Mouse (Mus musculus): ENCODE measurements around the gene Sh3bgrl2. TPM values are rescaled to one million over a fixed set of nuclear protein-coding genes. Genes with fewer than 3 reads are reported as not detected.

Sh3bgrl2 gene
- total RNA-seq, 2 experiments from 2014 or later: 27.4 to 27.6 TPM

DNA sequence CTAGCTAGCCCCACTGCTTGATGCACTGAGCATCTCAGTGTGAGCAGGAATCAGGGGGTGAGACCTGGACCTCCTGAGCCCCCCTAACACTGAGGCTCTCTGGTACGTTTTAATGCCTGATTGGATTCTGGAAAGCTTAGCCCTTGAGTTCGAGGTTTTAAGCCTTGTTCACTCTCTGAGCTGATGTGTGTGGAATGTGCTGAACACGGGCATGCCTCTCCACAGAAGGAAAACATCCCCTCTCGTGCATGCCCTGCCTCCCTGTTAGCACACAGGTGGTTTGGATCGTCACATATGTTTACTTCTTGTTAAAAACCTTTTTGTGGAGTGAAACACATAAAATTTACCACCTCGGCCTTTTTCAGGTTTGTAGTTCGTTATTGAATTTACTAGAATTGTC, 34.6 kb downstream of the Sh3bgrl2 start:
- no peak for DNase-seq (ENCODE audit: low spot score in 2 of 2)

DNA sequence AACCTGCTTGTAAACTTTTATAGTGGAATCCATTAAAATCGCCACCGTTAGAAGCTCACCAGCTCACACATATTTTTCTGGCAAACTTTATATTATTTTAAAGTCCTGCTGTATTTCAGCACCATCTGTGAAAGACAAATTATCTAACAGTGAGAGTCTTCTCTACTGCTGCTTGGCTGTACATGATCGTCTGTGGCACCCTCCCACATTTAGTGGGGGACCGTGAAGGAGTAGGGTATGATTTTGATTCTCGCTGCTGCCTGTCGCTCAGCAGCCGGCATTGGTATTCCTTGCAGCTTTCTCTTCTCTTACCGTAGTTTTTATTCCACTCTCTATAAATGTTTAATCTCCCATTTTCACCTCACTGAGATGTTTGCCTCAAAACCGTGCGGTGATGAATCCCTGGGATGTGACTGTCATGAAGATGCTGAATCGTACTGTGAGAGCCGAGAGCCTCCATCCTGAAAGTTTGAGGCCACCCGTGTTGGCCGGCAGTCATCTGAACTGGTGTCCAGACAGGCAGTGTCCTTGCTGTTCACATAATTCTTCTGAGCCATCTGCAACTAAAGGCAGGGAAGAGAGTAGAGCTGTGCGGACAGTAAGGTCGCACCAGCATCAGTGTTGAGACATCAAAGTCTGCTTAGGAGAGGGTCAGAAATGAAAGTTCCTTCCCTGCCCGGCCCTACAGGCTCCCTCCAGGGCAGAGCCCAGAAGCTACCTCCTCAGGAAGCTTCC, 38.4 kb downstream of the Sh3bgrl2 start:
- DNase-seq (ENCODE audit: low spot score in 2 of 2): no peak
- intact Hi-C loops (cut with DNase I): no loop called here

More for the DNA sequence above, 34.6 kb downstream of the Sh3bgrl2 start:
- intact Hi-C loops (cut with DNase I): no loop called here

DNA sequence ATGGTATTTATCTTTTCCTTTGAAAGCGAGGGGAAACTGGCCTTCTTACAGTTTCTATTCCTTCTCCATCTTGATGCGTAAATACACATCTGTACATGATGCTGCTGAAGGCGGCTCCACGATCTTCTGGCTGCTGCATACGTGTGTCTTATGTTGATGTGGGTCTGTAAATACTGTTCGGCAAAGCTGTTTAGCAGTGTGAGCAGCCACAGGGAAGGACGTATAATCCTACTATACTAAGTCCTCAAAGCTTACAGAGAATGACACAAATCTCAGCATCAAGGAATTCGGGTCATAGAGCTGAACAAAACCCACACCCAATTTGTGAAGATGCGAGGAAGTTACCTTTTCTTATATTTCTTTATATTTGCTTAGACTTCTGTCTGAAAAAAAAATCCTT, 39.0 kb downstream of the Sh3bgrl2 start:
- DNase-seq (ENCODE audit: low spot score in 2 of 2): no peak
- intact Hi-C loops (cut with DNase I): no loop called here

DNA sequence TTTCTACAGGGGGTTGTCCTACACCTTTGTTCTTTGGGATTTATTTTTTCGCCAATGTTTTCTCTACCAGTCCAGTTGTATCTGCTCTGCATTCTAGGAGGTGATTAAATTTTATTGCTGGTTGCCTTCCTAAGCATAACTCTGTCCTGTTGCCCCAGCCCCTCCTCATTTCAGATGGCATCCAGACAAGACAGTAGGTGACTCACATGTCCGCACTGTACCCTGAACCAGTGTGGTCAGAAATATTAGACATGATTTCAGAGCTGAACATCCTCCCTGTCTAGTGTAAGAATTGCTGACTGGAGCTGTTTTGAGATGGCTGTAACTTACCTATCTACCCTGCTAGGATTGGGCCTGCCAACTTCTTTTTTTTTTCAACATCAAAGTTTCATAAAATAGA, 40.9 kb downstream of the Sh3bgrl2 start:
- intact Hi-C loops (cut with DNase I): no loop called here

DNA sequence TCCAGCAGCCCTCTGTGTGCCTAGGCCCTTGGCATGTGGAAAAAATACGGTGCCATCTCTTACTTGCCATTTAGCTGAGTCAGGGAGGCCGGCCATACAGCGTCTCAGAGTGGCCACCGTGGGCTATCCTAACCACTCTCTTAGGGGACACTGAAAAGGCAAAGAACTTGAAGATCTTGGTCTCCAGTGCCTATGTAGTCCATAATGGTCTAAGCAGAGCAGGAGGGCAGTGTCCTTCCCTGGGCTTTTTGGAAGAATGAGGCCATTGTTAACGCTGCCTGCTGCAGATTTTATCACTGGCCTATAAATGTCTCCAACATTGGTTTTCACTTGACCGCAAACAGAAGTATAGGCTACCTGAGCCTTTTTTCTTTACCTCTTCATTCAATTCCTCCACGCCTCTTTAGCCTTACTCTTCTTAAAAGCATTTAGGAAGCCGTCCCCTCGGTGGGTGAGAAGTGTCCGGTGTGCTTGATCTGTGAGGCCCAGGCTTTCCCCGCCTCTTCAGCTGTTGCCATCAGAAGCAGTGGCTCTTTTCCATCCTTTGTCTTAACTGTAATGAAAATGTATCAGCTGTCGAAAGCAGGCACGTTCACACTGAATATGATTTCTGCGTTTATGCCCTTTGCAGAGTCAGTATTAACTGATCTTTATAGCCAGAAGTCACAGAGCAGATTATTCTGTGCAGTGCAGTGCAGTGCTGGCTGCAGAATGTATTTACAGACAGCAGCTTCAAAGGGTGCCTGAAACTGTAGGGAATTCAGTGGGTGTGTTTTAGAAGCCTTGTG, 41.7 kb downstream of the Sh3bgrl2 start:
- intact Hi-C loops (cut with DNase I): loop anchor here (10.0 kb wide), 2 partner anchors 265 to 615 kb away; partner anchors contain the start of gene Phip
- DNase-seq (ENCODE audit: low spot score in 2 of 2): no peak

More for the DNA sequence above, 40.9 kb downstream of the Sh3bgrl2 start:
- DNase-seq (ENCODE audit: low spot score in 2 of 2): no peak

DNA sequence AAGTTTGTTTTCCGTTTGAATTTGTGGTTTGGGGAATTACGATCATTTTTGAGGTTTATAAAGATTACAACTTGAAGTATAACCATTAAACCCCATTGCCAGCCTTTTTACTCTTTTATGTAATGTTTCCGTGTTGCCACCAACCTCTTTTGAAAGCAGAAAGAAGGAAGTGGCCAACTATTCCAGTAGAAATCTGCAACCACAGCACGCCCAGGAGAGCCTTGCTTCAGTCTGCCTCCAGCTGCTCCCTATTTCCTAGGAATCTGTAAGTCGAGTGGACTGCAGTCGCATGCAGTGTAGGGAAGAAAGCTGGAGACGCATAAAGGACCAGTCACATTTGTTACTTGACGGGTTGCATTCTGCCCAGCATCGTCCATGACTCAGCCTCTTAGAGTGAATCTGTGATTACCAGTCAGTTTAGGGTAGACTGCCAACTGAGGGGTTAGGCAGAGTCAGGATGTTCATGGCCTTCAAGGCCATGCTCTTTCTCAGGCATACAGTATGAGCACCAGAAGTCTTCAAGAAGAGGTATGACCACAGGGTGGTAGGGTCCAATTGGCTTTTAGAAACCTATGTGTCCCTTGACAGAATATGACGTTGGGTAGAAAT, 43.8 kb downstream of the Sh3bgrl2 start:
- intact Hi-C loops (cut with DNase I): loop anchor here (10.0 kb wide), 2 partner anchors 267 to 617 kb away; partner anchors contain the start of gene Phip
- DNase-seq (ENCODE audit: low spot score in 2 of 2): no peak

DNA sequence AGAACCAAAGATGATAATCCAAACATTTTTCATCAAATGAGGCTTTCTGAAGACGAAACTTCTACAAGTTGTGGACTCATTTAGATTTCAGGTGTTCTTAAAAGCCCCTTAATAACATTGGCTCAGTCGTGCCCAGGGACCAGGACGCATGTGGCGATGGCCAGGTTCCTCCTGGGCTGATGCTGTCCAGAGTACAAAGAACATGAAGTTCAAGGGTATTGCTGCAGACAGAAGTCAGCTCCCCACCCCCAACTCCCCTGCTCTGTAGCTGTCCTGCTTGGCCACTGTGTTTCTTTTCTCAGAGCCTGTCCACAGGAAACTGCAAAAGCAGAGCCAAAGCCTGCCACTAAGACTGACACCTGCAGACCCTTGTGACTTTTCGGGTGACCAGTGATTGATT, 45.7 kb downstream of the Sh3bgrl2 start:
- DNase-seq (ENCODE audit: low spot score in 2 of 2): no peak
- intact Hi-C loops (cut with DNase I): loop anchor here (10.0 kb wide), 2 partner anchors 269 to 619 kb away; partner anchors contain the start of gene Phip

DNA sequence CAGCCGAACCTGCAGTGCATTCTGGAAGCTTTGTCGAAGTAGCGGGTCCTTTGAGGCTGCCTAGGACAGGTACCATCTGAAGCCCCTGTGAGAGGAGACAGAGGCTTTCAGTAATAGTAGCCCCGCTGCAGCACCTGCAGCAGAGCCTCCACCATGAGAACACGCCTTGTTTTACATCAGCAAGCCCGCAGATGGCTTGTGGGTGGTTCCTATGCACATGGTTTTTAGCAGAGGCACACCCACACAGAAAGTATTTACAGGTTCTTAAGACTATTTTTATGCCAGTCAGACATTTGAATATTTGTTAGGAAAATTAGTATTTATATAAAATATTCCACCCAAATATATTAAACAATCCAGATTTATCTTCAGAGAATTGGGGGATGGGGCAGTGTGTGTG, 48.0 kb downstream of the Sh3bgrl2 start:
- DNase-seq (ENCODE audit: low spot score in 2 of 2): peak; percentile 75 to 82
- intact Hi-C loops (cut with DNase I): loop anchor here (5.0 to 10.0 kb wide), 3 partner anchors 109 to 621 kb away; partner anchors contain the start of gene Phip

DNA sequence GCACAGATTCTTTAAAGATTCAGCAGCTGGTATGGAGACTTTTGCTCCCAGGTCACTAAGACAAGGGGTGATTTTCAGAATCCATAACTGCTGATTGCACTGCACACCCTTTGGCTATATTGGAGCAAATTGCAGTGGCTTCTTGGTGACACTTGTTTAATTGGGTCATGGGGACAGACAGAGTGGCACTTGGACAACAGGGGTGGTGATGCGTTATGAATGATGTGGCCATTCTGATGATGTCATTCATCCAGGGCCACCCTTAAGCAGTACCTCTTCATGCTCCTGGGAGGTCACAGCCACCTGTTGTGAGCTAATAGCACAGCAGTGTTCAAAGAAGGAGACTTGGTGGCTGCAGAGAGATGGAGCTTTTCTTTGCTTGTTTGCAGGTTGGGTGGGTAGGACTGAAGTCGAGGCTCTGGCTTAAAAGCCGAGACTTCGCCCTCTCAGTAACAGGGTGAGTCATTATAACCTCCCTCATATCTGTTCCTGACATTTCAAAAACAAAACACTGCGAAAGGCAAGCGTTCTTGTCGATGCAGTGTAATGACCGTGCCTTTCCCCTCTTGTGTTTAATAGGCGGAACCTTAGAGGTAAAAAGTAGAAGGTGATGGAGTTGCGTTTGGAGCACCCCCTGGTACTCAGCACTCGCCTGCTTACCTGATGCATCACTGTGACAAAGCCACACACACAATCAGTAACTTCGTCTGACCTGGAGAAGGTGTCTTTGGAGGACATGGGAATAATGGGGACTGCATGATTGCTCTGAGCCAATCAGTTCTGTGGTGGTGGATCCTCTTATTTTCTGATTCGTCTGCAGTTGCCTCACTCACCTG, 48.7 kb downstream of the Sh3bgrl2 start:
- intact Hi-C loops (cut with DNase I): loop anchor here (5.0 to 10.0 kb wide), 3 partner anchors 110 to 622 kb away; partner anchors contain the start of gene Phip

DNA sequence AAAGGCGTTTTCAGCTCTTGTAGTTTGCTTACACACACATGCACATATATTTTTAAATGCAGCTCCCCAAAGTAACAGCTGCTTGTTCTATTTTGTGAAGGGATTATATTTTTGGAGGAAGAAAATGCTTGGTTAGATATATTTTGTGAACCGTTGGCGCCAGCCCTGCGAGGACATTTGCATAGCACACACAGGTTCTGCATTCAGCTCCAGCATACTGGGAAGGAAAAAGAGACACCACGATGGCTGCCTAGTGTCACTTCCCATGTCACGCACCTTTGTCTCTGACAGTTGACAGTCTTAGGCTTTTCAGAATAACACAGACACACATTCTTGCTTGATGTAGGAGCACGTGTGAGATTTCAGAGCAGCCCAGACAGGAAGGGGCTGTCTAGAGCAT, 49.9 kb downstream of the Sh3bgrl2 start:
- intact Hi-C loops (cut with DNase I): loop anchor here (5.0 to 10.0 kb wide), 3 partner anchors 111 to 623 kb away; partner anchors contain the start of gene Phip
- peak; percentile 53 to 65 for DNase-seq (ENCODE audit: low spot score in 2 of 2)

More for the DNA sequence above, 48.7 kb downstream of the Sh3bgrl2 start:
- no peak for DNase-seq (ENCODE audit: low spot score in 2 of 2)

DNA sequence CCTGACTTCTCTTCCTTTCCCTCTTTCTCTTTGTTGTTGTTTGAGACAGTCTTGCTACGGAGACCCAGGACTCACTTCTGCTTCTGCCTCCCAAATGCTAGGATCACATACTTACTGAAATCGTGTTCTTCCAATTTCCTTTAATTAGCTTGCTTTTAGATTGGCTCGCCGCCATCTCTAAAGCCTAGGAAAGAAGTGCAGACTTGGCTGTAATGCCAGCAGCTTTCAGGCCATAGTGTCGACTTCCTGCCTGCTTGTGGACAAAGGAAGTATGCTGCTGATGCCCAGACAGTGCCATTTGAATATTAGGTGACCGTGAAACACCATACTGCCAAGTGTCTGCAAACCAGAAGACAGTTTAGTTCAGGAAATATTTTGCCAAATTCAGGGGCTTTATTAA, 51.4 kb downstream of the Sh3bgrl2 start:
- no peak for DNase-seq (ENCODE audit: low spot score in 2 of 2)
- intact Hi-C loops (cut with DNase I): loop anchor here (5.0 to 10.0 kb wide), 3 partner anchors 112 to 625 kb away; partner anchors contain the start of gene Phip

DNA sequence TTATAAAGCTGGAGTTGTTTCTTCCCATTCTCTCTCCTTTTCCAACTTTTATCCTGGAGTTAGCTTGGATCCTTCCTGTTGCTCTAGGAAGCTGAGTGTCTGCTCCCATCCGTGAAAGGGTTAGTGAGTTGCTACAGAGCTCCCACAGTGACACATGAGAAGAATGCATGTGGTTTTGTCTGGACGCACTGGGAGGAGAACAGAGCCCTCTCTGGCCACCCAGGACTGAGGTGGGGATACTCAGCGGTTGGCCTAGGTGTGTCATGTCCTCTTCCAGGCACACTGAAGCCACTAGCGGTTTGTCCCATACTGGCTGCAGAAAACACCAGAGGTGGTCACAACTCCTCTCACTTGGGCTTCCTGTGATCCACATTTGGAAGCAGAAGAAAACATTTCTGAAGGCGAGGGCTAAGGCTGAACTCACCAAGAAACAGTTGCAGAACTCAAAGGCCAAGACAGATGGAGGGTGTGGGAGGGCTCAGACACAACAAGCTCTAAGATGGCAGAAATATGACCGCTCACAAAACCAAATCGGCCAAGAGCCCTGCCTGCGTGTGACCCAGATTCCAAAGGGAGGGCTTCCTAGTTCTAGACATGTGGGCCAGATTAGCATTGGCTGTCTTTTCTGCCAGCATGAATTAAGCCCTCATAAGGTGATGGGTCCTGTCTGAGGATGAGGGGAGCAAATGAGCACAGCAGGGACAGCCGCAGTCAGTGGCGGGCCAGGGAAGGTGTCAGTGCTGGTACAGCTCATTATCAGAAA, 52.3 kb downstream of the Sh3bgrl2 start:
- intact Hi-C loops (cut with DNase I): loop anchor here (5.0 kb wide), 1 partner anchor 158 kb away; the partner anchor contains the start of gene Lca5
- no peak for DNase-seq (ENCODE audit: low spot score in 2 of 2)

DNA sequence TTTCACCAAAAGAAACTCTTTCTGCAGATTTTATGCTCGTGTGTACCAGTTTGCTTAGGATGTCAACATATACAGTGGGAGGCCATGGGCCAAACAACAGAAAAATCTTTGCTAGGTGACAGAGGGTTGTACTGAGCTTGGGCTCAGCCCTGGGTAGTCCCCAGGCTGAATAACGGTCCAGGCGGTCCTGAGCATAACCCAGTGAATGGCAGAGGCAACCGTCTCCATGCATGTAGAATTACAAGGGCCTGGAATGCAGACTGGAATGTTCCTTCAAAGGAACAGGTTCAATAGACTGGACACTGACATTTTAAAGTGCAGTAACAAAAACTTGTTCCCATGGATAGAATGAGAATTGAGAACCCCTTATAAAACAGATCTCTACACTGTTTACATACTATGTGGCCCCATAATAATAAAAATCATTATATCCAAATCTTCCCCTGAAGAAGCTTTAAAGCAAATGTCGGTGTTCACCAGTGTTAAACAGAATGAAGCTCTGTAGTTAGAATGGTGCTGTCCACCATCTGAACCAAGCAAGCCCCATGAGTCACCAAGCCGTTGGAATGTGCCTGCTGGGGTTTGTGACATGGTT, 54.1 kb downstream of the Sh3bgrl2 start:
- no peak for DNase-seq (ENCODE audit: low spot score in 2 of 2)
- intact Hi-C loops (cut with DNase I): loop anchor here (5.0 kb wide), 1 partner anchor 160 kb away; the partner anchor contains the start of gene Lca5

DNA sequence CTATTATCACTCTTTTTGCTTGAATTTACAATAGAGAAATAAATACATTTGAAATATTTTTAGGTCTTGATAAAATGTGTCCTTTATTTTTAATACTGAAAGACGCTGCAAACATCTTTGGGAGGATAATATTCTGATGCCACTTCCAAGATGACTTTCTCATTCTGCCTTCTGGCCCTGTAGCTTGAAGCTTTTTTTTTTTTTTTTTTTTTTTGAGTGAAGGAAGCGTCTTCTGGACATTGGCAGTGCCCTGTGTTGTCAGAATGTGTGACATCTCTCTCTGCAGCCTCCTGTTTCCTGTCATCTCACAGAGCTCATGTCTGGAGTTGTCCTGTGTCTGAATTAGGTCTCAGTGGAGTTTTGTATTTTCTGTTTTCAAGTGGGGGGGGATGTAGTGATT, 55.0 kb downstream of the Sh3bgrl2 start:
- DNase-seq (ENCODE audit: low spot score in 2 of 2): no peak
- intact Hi-C loops (cut with DNase I): loop anchor here (5.0 kb wide), 1 partner anchor 161 kb away; the partner anchor contains the start of gene Lca5

DNA sequence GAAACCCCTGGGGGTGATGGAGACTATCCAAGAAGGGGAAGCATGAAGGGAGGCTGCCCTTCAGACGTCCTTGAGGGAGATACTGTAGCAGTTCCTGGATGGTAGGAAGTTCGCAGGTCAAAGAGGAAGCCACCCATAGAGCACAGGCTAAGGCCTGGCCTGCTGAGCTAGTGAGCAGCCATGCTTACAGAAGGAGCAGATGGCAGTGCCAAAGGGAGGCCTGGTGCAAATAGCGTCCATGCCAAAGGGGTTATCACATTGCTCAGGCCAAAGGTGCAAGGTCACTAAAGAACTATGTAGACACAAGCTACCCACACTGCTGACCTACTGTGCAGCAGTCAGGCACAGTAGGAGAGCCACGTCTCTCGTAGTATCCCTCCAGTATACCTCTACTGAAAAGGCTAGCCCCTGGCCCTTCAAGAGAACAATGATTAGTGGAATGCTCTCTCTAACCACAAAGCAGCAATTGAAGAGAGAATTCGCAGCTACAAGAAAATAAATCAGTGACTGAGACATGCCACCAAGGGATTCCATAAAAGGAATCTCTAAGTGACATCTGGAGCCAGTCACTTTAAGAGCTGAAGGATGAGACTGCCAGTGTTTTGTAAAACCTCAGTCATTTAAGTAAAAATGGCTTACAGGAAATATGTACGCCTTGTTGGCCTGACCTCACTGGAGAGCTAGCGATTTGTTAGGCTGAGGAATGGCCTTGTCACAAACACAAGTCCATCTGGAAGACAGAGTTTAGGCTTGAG, 57.9 kb downstream of the Sh3bgrl2 start:
- DNase-seq (ENCODE audit: low spot score in 2 of 2): no peak
- intact Hi-C loops (cut with DNase I): no loop called here

DNA sequence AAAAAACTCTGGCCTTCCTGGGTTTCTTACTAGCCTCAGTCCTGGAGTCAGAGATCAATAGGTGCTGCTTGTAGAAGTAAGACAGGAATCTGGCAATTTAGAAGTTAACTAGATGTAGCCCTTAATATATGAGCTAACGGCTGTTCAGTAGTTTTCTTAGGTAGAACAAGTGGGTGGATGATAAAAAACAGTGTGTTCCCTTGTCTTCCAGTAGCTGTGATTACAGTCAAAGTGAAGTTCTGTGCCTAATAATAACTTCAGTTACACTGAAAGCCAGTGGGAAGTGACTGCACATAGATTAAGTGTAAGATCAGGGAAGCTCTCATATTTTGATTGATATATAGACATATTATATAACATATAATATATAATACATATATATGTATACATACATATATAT, 60.0 kb downstream of the Sh3bgrl2 start:
- DNase-seq (ENCODE audit: low spot score in 2 of 2): peak in 1 of 2 experiments; percentile 77

More for the DNA sequence above, 60.0 kb downstream of the Sh3bgrl2 start:
- intact Hi-C loops (cut with DNase I): no loop called here

Measured in left cerebral cortex, postnatal 14 days (tissue).